Mouse (Mus musculus) intestine, postnatal 0 days (tissue): ENCODE measurements at regions not wholly inside any gene's neighbourhood (a gene's known extent, or its start where the extent isn't known, plus 50 kb on each side); places are given as distances from the start of the nearest gene placed in this dataset.

Experiments
- ATAC-seq: fragments of 200-750 bp; cut with Nextera tagmentation; 2 replicates; pipeline ENCODE4 v1.8.0; 2017; ENCODE audit warnings: mild to moderate bottlenecking, moderate TSS enrichment, moderate library complexity
- H3K27ac ChIP-seq: fragments of 300-500 bp; sonication (generic); 2 replicates; pipeline ENCODE4 v1.5.1; 2014; ENCODE audit warnings: mild to moderate bottlenecking, low read depth, low read length, moderate library complexity
- H3K27me3 ChIP-seq: fragments of 300-500 bp; sonication (generic); replicated peaks from 2 replicates; pipeline ENCODE4 v1.6.1; 2014; ENCODE audit warnings: low read length, mixed read lengths; ENCODE audit not compliant: control insufficient read depth, insufficient read depth
- H3K36me3 ChIP-seq: fragments of 300-500 bp; sonication (generic); 2 replicates; pipeline ENCODE4 v1.6.1; 2014; ENCODE audit warnings: mild to moderate bottlenecking, moderate library complexity; ENCODE audit not compliant: control insufficient read depth, insufficient read depth
- H3K4me1 ChIP-seq: fragments of 300-500 bp; sonication (generic); replicated peaks from 2 replicates; pipeline ENCODE4 v1.6.1; 2014; ENCODE audit warnings: antibody characterized with exemption, low read length, mixed read lengths; ENCODE audit not compliant: control insufficient read depth, insufficient read depth
- H3K4me2 ChIP-seq: fragments of 300-500 bp; sonication (generic); replicated peaks from 2 replicates; pipeline ENCODE4 v1.6.1; 2014; ENCODE audit warnings: low read depth, mild to moderate bottlenecking, moderate library complexity
- H3K4me3 ChIP-seq: fragments of 300-500 bp; sonication (generic); 2 replicates; pipeline ENCODE4 v1.5.1; 2014; ENCODE audit warnings: low read depth, low read length
- H3K9ac ChIP-seq: fragments of 300-500 bp; sonication (generic); 2 replicates; pipeline ENCODE4 v1.6.1; 2014; ENCODE audit warnings: mild to moderate bottlenecking, low read depth, low read length
- H3K9me3 ChIP-seq: fragments of 300-500 bp; sonication (generic); 2 replicates; pipeline ENCODE4 v1.6.1; 2016; ENCODE audit warnings: mixed run types; ENCODE audit not compliant: control insufficient read depth
- CTCF ChIP-seq: sonication (generic); IDR thresholded peaks from 2 replicates; pipeline ENCODE4 v1.5.1; 2016; ENCODE audit warnings: low read depth, mild to moderate bottlenecking, control low read depth, antibody characterized with exemption, moderate library complexity
- WGBS: fragments of 180-500 bp; shearing (Covaris S2); extraction: QIAGEN DNeasy Blood & Tissue Kit; methylation state at CpG from one replicate; pipeline ENCODE4 v1.1.7; 2014; 5-methylcytosine and 5-hydroxymethylcytosine counted together

DNA sequence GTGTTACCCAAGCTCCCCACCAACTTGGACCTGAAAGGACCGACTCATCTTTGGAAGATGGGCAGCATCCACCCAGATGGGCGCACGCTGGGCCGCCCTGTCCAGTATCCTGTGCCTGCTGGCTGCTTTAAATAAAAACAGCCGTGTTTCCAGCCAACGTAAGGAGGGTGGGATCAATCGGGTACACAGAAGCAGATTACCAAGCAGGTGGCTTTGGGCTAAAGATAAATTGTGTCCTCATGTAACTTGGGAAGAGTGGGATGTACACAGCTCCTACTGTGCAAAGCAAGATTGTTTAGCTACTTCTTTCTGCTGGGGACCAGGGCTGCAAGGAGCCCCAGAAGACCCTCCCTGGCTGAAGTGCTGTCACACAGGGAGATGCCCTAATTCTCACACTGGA lies 310.6 kb upstream of the Dio3 start:
- no peak overlapping the region for H3K9ac ChIP-seq
- H3K9me3 ChIP-seq, result no peaks in the 10 kb centered on the region
- H3K4me3 ChIP-seq, result no peak overlapping the region
- no peaks in the 10 kb centered on the region for H3K36me3 ChIP-seq
- WGBS, result 73% methylated on average over 7 of the region's 7 CpGs
- no peak for ATAC-seq
- H3K27me3 ChIP-seq, result no peaks in the 10 kb centered on the region
- no peak overlapping the region for H3K27ac ChIP-seq
- H3K4me1 ChIP-seq, result no peaks in the 10 kb centered on the region
- no peak overlapping the region for H3K4me2 ChIP-seq
- no peak for TF ChIP-seq CTCF

GRCm38 (mm10) chr12:109971508-109971907 lies 307.4 kb upstream of the Dio3 start:
- Histone ChIP-seq H3K4me2 (no peak overlapping the region), H3K4me1 (no peaks in the 10 kb centered on the region), H3K27ac (no peak overlapping the region), H3K27me3 (no peaks in the 10 kb centered on the region), H3K36me3 (no peaks in the 10 kb centered on the region), H3K4me3 (no peak overlapping the region), H3K9ac (no peak overlapping the region), H3K9me3 (no peaks in the 10 kb centered on the region)
- TF ChIP-seq CTCF, result no peak
- no peak for ATAC-seq
- WGBS, result 68% methylated on average over 3 of the region's 3 CpGs

DNA sequence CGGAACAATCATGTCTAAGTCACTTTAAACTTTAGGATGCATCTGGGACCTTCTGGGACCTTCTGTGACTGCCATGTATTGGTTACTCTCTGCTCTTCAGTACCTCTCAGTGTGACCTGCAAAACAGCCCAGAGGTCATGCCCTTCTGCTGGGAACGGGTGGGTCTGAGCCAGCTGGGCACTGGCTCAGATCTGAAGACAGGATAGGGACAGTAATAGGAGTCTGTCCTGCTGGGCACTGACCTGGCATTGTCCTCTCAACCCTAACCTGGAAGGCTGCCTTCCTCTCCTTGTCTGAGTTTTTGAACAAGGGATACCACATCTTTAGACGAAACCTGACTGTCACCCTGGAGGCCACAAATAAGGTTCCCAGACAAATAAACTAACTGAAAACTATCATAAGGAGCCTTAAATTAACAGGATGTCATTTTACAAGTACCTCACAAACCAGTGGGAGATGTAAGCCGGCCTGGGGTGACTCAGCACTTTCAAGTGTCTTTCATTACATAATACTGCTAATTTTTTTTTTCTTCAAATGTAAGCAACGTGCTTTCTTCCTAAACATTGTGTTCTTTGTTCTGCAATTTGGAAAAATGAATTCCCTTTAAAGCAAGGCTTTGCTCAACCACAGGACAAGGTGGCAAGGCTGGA lies 306.4 kb upstream of the Dio3 start:
- Histone ChIP-seq H3K27ac (no peak overlapping the region), H3K9ac (no peak overlapping the region), H3K4me1 (no peaks in the 10 kb centered on the region), H3K4me3 (no peak overlapping the region), H3K4me2 (no peak overlapping the region), H3K36me3 (no peaks in the 10 kb centered on the region), H3K9me3 (no peaks in the 10 kb centered on the region), H3K27me3 (no peaks in the 10 kb centered on the region)
- no peak for TF ChIP-seq CTCF
- 63% methylated on average over 5 of the region's 5 CpGs for WGBS
- ATAC-seq, result no peak

DNA sequence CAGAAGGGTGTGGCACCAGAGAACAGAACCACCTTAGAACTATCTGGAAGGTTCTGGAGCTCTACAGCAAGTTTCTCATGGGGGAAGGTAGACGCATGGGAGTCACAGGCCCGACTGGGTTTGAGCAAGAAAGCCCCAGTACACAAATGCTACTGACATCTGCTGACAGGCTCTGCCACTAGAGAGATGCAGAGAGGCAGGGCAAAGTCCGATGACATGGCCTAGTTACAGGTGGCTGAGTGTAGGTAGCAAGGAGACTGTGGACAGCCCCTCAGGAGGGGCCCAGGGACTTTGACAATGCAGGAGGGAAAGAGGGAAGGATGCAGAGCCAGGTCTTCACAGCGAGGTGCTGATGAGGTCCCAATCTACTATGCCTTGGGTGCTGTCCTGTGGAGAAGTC lies 305.3 kb upstream of the Dio3 start:
- WGBS, result 44% methylated on average over 4 of the region's 4 CpGs
- H3K9ac ChIP-seq, result no peak overlapping the region
- H3K36me3 ChIP-seq, result no peaks in the 10 kb centered on the region
- H3K9me3 ChIP-seq, result no peaks in the 10 kb centered on the region
- no peaks in the 10 kb centered on the region for H3K27me3 ChIP-seq
- no peak overlapping the region for H3K4me3 ChIP-seq
- no peak overlapping the region for H3K4me2 ChIP-seq
- H3K27ac ChIP-seq, result no peak overlapping the region
- ATAC-seq, result peak; percentile 51; the same call in 1 of the 2 replicates
- H3K4me1 ChIP-seq, result no peaks in the 10 kb centered on the region
- no peak for TF ChIP-seq CTCF

GRCm38 (mm10) chr12:109975176-109975972 lies 303.5 kb upstream of the Dio3 start:
- no peaks in the 10 kb centered on the region for H3K9me3 ChIP-seq
- no peak overlapping the region for H3K27ac ChIP-seq
- TF ChIP-seq CTCF, result no peak
- 90% methylated on average over 17 of the region's 17 CpGs for WGBS
- H3K27me3 ChIP-seq, result no peaks in the 10 kb centered on the region
- H3K4me2 ChIP-seq, result no peak overlapping the region
- H3K9ac ChIP-seq, result no peak overlapping the region
- H3K4me3 ChIP-seq, result no peak overlapping the region
- no peak for ATAC-seq
- no peaks in the 10 kb centered on the region for H3K36me3 ChIP-seq
- H3K4me1 ChIP-seq, result no peaks in the 10 kb centered on the region

- no peak overlapping the region for H3K4me2 ChIP-seq
- no peaks in the 10 kb centered on the region for H3K36me3 ChIP-seq
- no peak overlapping the region for H3K27ac ChIP-seq
- no peaks in the 10 kb centered on the region for H3K9me3 ChIP-seq
- H3K9ac ChIP-seq, result no peak overlapping the region
- TF ChIP-seq CTCF, result no peak
- 84% methylated on average over 11 of the region's 11 CpGs for WGBS
- H3K4me1 ChIP-seq, result no peaks in the 10 kb centered on the region
- no peak overlapping the region for H3K4me3 ChIP-seq
- no peaks in the 10 kb centered on the region for H3K27me3 ChIP-seq
- no peak for ATAC-seq
Observed at GRCm38 (mm10) chr12:109984651-109985050, 294.2 kb upstream of the Dio3 start.
